Mouse (Mus musculus) embryo, embryonic 9.5 days (tissue): ENCODE measurements at regions not wholly inside any gene's neighbourhood (a gene's known extent, or its start where the extent isn't known, plus 50 kb on each side); places are given as distances from the start of the nearest gene placed in this dataset.
"Not testable (repeated sequence)": the region's sequence is repeated elsewhere in the genome, so short reads cannot be mapped to it uniquely, and the experiment has no call there.

Experiments used
- DNase-seq: peaks from one replicate; pipeline ENCODE4 v3.0.0-alpha.2; 2017; ENCODE audit errors: extremely low spot score

GRCm38 (mm10) chr13:57053361-57053760, 157.6 kb upstream of the Trpc7 start:
- no peak for DNase-seq

DNA sequence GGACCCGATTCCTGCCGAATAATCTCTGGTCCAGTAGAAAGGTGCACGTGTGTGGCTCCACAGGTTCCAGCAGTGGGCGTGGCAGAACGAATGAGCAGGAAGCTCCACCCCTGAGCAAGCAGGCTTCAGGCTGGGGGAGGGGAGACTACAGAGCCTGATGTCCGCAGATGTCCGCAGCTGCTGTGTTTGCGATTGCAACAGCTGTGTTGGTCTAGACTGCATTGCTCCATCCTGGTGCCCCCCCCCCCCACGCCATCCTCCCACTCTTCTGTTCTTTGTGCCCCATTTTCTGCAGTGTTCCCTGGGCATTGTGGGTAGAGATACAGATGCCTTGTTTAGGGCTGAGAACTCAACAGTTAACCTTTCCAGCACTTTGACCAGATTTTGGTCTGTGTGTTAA, 150.3 kb upstream of the Trpc7 start:
- DNase-seq = not testable (repeated sequence)

DNA sequence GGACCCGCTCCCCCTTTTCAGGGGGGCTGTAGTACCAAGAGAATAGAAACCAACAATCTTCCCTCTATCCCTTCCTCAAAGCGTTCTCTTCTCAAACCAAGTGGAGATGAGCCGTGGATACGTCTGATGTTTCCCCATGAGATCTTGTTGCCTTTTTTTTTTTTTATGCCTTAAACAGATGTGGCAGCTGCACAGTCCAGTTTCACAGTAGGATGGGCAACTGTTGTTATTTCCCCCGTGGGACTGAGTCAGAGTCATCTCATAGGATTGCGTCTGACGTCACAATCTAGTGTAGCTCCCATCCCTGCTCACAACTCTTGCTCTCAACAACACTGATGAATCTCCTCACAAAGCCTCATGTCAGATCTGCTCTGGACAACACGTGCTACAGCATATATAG, 148.7 kb upstream of the Trpc7 start:
- DNase-seq = no peak

- no peak for DNase-seq
Measured at GRCm38 (mm10) chr13:57043316-57043974, 147.7 kb upstream of the Trpc7 start.

DNA sequence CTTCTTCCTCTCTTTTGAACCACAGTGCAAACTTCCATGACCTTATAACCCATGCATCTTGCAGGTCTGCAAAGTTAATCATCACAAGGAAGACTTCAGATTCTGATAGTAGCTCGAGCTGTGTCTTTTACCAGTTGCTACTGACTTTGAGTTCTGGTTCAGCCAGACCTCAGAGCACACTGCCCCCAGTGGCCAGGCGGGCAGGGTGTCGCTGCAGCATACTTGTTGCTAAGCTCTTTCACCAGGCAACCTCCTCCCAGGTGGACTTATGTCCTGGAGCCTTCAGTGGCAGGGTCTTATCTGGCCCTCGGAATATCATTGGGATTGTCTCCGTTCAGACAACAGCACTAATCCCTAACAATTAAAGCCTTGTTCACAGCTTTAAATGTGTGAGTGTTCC, 146.7 kb upstream of the Trpc7 start:
- DNase-seq = no peak

DNA sequence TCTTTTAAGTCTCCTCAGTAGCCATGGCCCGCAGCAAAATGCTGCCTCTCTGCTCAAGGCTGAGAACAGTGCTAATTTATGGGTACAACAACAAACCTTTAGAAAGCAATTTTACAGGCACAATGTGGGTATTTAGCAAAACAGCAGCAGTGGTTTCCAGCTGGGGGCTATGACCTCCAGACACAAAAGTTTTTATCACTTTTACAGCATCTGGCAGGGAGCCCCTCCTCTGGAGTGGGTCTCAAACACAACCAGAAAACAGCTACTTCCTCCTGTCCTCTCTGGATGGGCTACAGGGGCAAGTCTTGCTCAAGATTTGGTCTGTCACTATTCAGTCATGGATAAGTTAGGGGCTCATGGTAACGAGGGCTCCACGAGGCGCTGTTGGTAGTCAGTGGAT, 137.1 kb upstream of the Trpc7 start:
- DNase-seq = no peak

GRCm38 (mm10) chr13:57017553-57018341, 122.0 kb upstream of the Trpc7 start:
- DNase-seq = no peak

GRCm38 (mm10) chr13:57016465-57017272, 120.9 kb upstream of the Trpc7 start:
- DNase-seq = no peak

DNA sequence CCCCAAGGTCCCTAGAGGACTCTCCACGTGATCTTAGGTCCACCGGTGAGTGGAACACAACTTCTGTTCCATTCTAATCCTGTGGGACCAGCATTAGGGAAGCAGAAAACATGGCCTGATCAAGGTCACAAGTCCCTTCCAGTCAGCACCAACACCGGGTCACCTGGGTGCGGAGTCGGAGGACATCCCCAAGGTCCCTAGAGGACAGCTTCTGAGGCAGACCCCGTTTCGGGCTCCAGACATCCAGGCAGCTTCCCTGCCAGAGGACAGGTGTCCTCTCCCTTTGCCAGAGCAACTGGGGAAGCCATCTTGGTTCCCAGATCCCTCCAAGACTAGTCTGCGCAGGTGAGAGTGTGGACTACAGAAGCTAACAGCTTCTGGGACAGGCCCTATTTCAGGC, 111.4 kb upstream of the Trpc7 start:
- not testable (repeated sequence) for DNase-seq

- DNase-seq = no peak
Measured at GRCm38 (mm10) chr13:57003565-57004132, 107.9 kb upstream of the Trpc7 start.

- no peak for DNase-seq
Measured at GRCm38 (mm10) chr13:56992022-56992421, 96.2 kb upstream of the Trpc7 start.

- no peak for DNase-seq
Measured at GRCm38 (mm10) chr13:56974063-56974462, 78.3 kb upstream of the Trpc7 start.

DNA sequence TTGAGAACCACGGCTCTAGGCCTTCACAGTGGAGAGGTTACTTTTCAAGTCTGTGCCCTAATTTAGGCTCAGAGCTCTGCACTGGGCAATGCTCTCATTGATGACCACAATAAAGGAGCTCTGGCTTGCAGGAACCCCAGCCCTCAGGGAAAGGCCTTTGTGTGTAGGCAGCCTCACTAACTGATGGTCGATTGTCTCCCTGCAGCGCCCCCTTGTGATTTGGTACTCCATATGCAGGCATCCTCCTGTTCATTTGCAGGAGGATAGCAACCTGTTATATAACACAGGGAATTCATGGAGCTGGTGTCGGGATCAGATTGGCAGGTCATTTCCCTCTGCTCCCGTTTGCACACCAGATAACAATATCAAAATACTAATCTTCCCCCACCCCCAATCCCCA, 59.6 kb upstream of the Trpc7 start:
- DNase-seq = peak; percentile 15

DNA sequence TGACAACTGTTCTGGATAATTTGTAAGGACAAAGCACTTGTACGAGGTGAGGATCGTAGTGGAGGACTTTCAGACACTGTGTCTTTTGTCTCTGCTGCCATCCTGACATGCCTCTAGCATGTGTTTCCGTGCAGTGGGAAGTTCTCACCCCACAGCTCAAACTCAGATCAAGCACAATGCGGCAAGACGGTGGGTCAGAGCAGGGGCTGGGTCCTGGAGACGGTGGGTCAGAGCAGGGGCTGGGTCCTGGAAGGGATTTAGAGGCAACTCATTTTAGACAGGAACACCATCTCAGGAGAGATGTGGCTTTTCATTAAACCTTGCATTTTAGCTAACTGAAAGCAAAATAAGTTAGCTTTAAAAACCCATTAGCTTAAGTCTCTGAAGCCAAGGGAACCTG, 52.3 kb upstream of the Trpc7 start:
- DNase-seq = no peak

- DNase-seq = no peak
Measured at GRCm38 (mm10) chr13:56947266-56947665, 51.5 kb upstream of the Trpc7 start.
